Mouse (Mus musculus): ENCODE measurements around the gene Tspan13.

Tspan13 gene

DNA sequence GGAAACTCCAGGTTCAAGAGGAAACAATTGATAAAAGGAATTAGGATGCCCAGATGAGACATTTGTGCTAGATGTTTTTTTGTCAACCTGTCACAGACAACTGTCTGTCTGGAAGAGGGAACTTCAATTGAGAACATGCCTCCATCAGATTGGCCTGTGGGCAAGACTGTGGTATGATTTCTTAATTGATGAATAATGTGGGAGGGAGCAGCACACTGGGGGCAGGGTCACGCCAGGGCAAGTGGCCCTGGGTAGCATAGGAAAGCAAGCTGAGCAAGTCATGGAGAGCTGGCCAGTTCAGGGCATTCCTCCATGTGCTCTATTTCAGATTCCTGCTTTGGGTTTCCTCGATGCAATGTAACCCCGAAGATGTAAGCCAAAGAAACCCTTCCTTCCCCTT is 66.4 kb downstream of the Tspan13 start:
- no peak for DNase-seq (ENCODE audit: low read depth)

GRCm38 (mm10) chr12:35966768-35967141 is 75.5 kb downstream of the Tspan13 start:
- no peak for DNase-seq (ENCODE audit: low read depth)

DNA sequence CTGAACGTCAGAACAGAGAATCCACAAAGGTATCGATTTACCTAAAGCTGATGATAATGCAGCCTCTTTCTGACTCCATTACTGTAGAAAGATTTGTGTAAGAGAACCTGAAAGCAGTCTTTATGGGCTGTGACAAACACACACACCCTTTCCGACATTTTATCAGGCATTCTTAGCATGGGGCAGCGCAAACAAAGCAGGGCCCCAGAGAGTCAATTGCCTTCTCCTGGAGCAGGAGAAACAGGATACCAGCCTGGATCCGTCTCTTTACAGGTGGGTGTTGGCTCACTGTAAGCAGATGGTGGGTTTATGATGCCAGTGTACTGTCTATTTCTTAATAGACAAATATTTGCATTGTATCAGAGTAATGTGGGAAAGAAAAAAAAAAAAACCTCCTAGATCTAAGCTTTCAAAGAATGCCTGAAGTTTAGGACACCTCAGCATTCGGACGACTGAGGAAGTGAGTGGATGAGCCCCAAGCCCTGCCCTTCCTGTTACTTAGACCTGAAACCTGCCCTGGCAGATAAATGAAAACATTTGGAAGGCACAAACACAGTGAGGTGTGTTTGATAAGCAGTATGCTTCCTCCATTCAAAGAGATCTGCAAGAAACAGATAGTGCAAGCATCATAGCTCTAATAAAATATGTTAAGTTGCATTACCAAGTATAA is 76.1 kb downstream of the Tspan13 start:
- no peak for DNase-seq (ENCODE audit: low read depth)

All from NIH3T3 (cell line).